ENCODE assay signal across 22 mouse cellular contexts in the genomic region with DNA sequence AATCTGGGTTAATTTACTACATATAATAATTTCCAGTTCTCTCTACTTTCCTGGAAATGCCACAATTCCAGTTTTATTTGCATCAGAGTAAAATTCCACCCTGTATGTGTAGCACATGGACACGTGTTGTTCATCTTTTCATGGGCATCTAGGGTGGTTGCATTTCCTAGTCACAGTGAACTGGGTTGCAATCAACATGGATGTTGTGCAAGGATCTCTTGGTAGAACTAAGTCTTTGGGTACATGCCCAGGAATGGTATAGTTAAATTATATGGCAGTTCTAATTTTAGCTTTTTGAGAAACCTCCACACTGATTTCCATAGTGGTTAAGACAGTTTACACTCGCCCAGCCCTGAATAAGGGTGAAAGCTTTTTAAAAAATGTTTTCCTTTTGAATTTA.
DNase-seq lines count a peak whose midpoint lies in the region; ATAC-seq and TF ChIP-seq lines count a peak whose summit lies in the region.
"Had no signal": no experiment of that assay in that cellular context is flagged by ENCODE, and none has a peak within 500 bp of the region (broad histone marks: within the 10 kb centered on the region; RNA-seq: fewer than 3 reads in every experiment).

No protein-coding gene starts in this region.

- no peaks in the 10 kb centered on the region for H3K4me1 ChIP-seq in embryonic facial prominence, embryonic 13.5 days
- no peaks in the 10 kb centered on the region for H3K4me1 ChIP-seq in embryonic facial prominence, embryonic 10.5 days
- 0 out of 2 replicates have a peak, but pooled peaks cover 4% of the 10 kb centered on the region for H3K4me1 ChIP-seq in embryonic facial prominence, embryonic 14.5 days (ENCODE audit: control insufficient read depth, insufficient read depth, low read length)
- peaks cover 5% of the 10 kb centered on the region; the same call in 1 of the 2 replicates for H3K4me1 ChIP-seq in embryonic facial prominence, embryonic 15.5 days

- peak overlapping the region; percentile 62; the same call in 1 of the 2 replicates for H3K27ac ChIP-seq in embryonic facial prominence, embryonic 13.5 days
- H3K27ac ChIP-seq in embryonic facial prominence, embryonic 10.5 days (replicated peaks): no peak overlapping the region
- peak overlapping the region; percentile 25; the same call in 1 of the 2 replicates for H3K27ac ChIP-seq in embryonic facial prominence, embryonic 14.5 days (replicated peaks; ENCODE audit: low read depth, low read length)
- H3K27ac ChIP-seq in embryonic facial prominence, embryonic 15.5 days (replicated peaks): peak overlapping the region; percentile 74
- H3K27ac ChIP-seq in layer of hippocampus, adult 2 months: no peak overlapping the region

- H3K4me2 ChIP-seq in embryonic facial prominence, embryonic 13.5 days: no peak overlapping the region
- H3K4me2 ChIP-seq in embryonic facial prominence, embryonic 14.5 days (ENCODE audit: low read depth, low read length): no peak overlapping the region
- H3K4me2 ChIP-seq in embryonic facial prominence, embryonic 15.5 days (replicated peaks): no peak overlapping the region

- no peaks in the 10 kb centered on the region for H3K9me3 ChIP-seq in embryonic facial prominence, embryonic 13.5 days
- no peaks in the 10 kb centered on the region for H3K9me3 ChIP-seq in embryonic facial prominence, embryonic 10.5 days
- no peaks in the 10 kb centered on the region for H3K9me3 ChIP-seq in embryonic facial prominence, embryonic 14.5 days (ENCODE audit: control insufficient read depth, low read length)
- no peaks in the 10 kb centered on the region for H3K9me3 ChIP-seq in embryonic facial prominence, embryonic 15.5 days (replicated peaks)
- H3K9me3 ChIP-seq: G1E had no signal

- 59% methylated on average over 2 of the region's 2 CpGs for WGBS in embryonic facial prominence, embryonic 13.5 days
- WGBS in embryonic facial prominence, embryonic 10.5 days: 85% methylated on average over 2 of the region's 2 CpGs
- 53% methylated on average over 2 of the region's 2 CpGs for WGBS in embryonic facial prominence, embryonic 14.5 days
- 41% methylated on average over 2 of the region's 2 CpGs for WGBS in embryonic facial prominence, embryonic 15.5 days

- no peaks in the 10 kb centered on the region for H3K36me3 ChIP-seq in embryonic facial prominence, embryonic 13.5 days
- no peaks in the 10 kb centered on the region for H3K36me3 ChIP-seq in embryonic facial prominence, embryonic 10.5 days (replicated peaks)
- H3K36me3 ChIP-seq in embryonic facial prominence, embryonic 14.5 days (ENCODE audit: control insufficient read depth, insufficient read depth, low read length): no peaks in the 10 kb centered on the region
- no peaks in the 10 kb centered on the region for H3K36me3 ChIP-seq in embryonic facial prominence, embryonic 15.5 days
- H3K36me3 ChIP-seq: G1E had no signal

- H3K27me3 ChIP-seq in embryonic facial prominence, embryonic 13.5 days: no peaks in the 10 kb centered on the region
- H3K27me3 ChIP-seq in embryonic facial prominence, embryonic 10.5 days (replicated peaks; ENCODE audit: low read depth, poor library complexity, severe bottlenecking): no peaks in the 10 kb centered on the region
- no peaks in the 10 kb centered on the region for H3K27me3 ChIP-seq in embryonic facial prominence, embryonic 14.5 days (replicated peaks; ENCODE audit: control insufficient read depth, insufficient read depth, low read length)
- no peaks in the 10 kb centered on the region for H3K27me3 ChIP-seq in embryonic facial prominence, embryonic 15.5 days
- H3K27me3 ChIP-seq: CH12.LX had no signal

- H3K9ac ChIP-seq in embryonic facial prominence, embryonic 13.5 days: no peak overlapping the region
- no peak overlapping the region for H3K9ac ChIP-seq in embryonic facial prominence, embryonic 14.5 days (ENCODE audit: low read depth, low read length)
- no peak overlapping the region for H3K9ac ChIP-seq in embryonic facial prominence, embryonic 15.5 days

- no peak overlapping the region for H3K4me3 ChIP-seq in embryonic facial prominence, embryonic 13.5 days
- no peak overlapping the region for H3K4me3 ChIP-seq in embryonic facial prominence, embryonic 10.5 days
- H3K4me3 ChIP-seq in embryonic facial prominence, embryonic 14.5 days (ENCODE audit: low read depth, low read length): no peak overlapping the region
- H3K4me3 ChIP-seq in embryonic facial prominence, embryonic 15.5 days (replicated peaks): no peak overlapping the region
- H3K4me3 ChIP-seq in layer of hippocampus, adult 2 months: no peak overlapping the region

- no peak for TF ChIP-seq CTCF in layer of hippocampus, adult 2 months (conservative IDR thresholded peaks at IDR 0.05)

- no peak for DNase-seq in embryonic facial prominence, embryonic 10.5 days (ENCODE audit: low spot score)
- no peak for DNase-seq in frontal cortex, postnatal 10 days (ENCODE audit: low spot score in 2 of 2)
- DNase-seq in embryonic facial prominence, embryonic 14.5 days (ENCODE audit: low spot score): peak; percentile 71
- no peak for DNase-seq in yolk sac, embryonic 10.5 days (ENCODE audit: low spot score)
- no peak for DNase-seq in layer of hippocampus, adult 2 months (ENCODE audit: low spot score in 2 of 2)
- DNase-seq: adrenal gland, adult 2 months; adrenal gland, adult 8-10 months; adrenal gland, postnatal 10 days; adrenal gland, postnatal 14 days; adrenal gland, postnatal 25 days; adrenal gland, postnatal 36 days; B cell, adult 2 months; cerebellum, adult 11 months; cerebellum, adult 11-12 months had no signal

- ATAC-seq in embryonic facial prominence, embryonic 13.5 days (ENCODE audit: insufficient number of reproducible peaks, insufficient read depth, low FRiP score, low TSS enrichment, low read depth): no peak
- ATAC-seq in frontal cortex, adult (ENCODE audit: low TSS enrichment): peak; percentile 77
- ATAC-seq in embryonic facial prominence, embryonic 14.5 days (ENCODE audit: low read depth): peak; percentile 44; the same call in 1 of the 2 replicates
- ATAC-seq in embryonic facial prominence, embryonic 15.5 days (ENCODE audit: insufficient number of reproducible peaks, low FRiP score, low TSS enrichment, low read depth): peak; percentile 73
- ATAC-seq: activated CD4-positive, CD25-positive, alpha-beta regulatory T cell, adult 4 months; CD4-positive, CD25-positive, alpha-beta regulatory T cell, adult 4 months; Patski had no signal

Comparison
In these comparisons a context has a peak if more than half of its experiments do, and no peak if none do; other contexts are left out.
1. H3K27ac ChIP-seq: peak in embryonic facial prominence, embryonic 13.5 days (single experiment), embryonic facial prominence, embryonic 14.5 days (single experiment) and embryonic facial prominence, embryonic 15.5 days (single experiment); none in embryonic facial prominence, embryonic 10.5 days (single experiment) and layer of hippocampus, adult 2 months (single experiment).